Mouse (Mus musculus) intestine, embryonic 15.5 days (tissue): Measurements from ENCODE around the gene Mrpl33. TPM values are rescaled to one million over a fixed set of nuclear protein-coding genes. Genes with fewer than 3 reads are reported as not detected.

ENCODE experiments used
- ATAC-seq: fragments of 200-750 bp; cut with Nextera tagmentation; 2 replicates; pipeline ENCODE4 v1.8.0; 2017; ENCODE audit warnings: moderate TSS enrichment, moderate library complexity
- H3K27ac ChIP-seq: fragments of 300-500 bp; sonication (generic); 2 replicates; pipeline ENCODE4 v1.5.1; 2015; ENCODE audit warnings: mild to moderate bottlenecking, inconsistent platforms
- H3K27me3 ChIP-seq: fragments of 300-500 bp; sonication (generic); replicated peaks from 2 replicates; pipeline ENCODE4 v1.6.1; 2015; ENCODE audit warnings: inconsistent platforms
- H3K36me3 ChIP-seq: fragments of 300-500 bp; sonication (generic); 2 replicates; pipeline ENCODE4 v1.6.1; 2015; ENCODE audit warnings: inconsistent platforms
- H3K4me1 ChIP-seq: fragments of 300-500 bp; sonication (generic); replicated peaks from 2 replicates; pipeline ENCODE4 v1.6.1; 2015; ENCODE audit warnings: inconsistent platforms
- H3K4me2 ChIP-seq: fragments of 300-500 bp; sonication (generic); replicated peaks from 2 replicates; pipeline ENCODE4 v1.6.1; 2015; ENCODE audit warnings: mild to moderate bottlenecking, inconsistent platforms
- H3K4me3 ChIP-seq: fragments of 300-500 bp; sonication (generic); replicated peaks from 2 replicates; pipeline ENCODE4 v1.5.1; 2015; ENCODE audit warnings: inconsistent platforms
- H3K9ac ChIP-seq: fragments of 300-500 bp; sonication (generic); 2 replicates; pipeline ENCODE4 v1.6.1; 2015; ENCODE audit warnings: inconsistent platforms
- H3K9me3 ChIP-seq: fragments of 300-500 bp; sonication (generic); 2 replicates; pipeline ENCODE4 v1.6.1; 2016; ENCODE audit warnings: inconsistent platforms
- WGBS: fragments of 180-500 bp; shearing (Covaris S2); methylation state at CpG from one replicate; pipeline ENCODE4 v1.1.7; 2015; 5-methylcytosine and 5-hydroxymethylcytosine counted together
- polyA plus RNA-seq: library from polyadenylated mRNA; unstranded; fragments of >200 nt; fragmentation: Nextera tagmentation; extraction: Ambion mirVana; gene quantifications from 2 replicates; pipeline ENCODE4 v1.2.1, GENCODE M21; 2015

Mrpl33 gene
- polyA plus RNA-seq, 1 experiment from 2014 or later, result 322 TPM

GRCm38 (mm10) chr5:31599161-31599560, 2.4 kb downstream of the Mrpl33 start:
- Histone ChIP-seq H3K9ac (no peak overlapping the region), H3K4me3 (no peak overlapping the region), H3K27ac (no peak overlapping the region), H3K4me1 (peaks cover 14% of the 10 kb centered on the region), H3K27me3 (no peaks in the 10 kb centered on the region), H3K4me2 (no peak overlapping the region), H3K9me3 (no peaks in the 10 kb centered on the region), H3K36me3 (no peaks in the 10 kb centered on the region)
- no peak for ATAC-seq
- 87% methylated on average over 2 of the region's 2 CpGs for WGBS

- peaks cover 14% of the 10 kb centered on the region for H3K4me1 ChIP-seq
- no peak for ATAC-seq
- H3K9ac ChIP-seq, result no peak overlapping the region
- no peak overlapping the region for H3K4me3 ChIP-seq
- no peaks in the 10 kb centered on the region for H3K9me3 ChIP-seq
- no peaks in the 10 kb centered on the region for H3K36me3 ChIP-seq
- H3K27me3 ChIP-seq, result no peaks in the 10 kb centered on the region
- 81% methylated on average over 7 of the region's 7 CpGs for WGBS
- no peak overlapping the region for H3K27ac ChIP-seq
- H3K4me2 ChIP-seq, result no peak overlapping the region
These were observed 4.5 kb downstream of the Mrpl33 start for GRCm38 (mm10) chr5:31601162-31601722.

- H3K4me2 ChIP-seq, result no peak overlapping the region
- peak; percentile 87 for ATAC-seq
- H3K4me3 ChIP-seq, result no peak overlapping the region
- H3K27me3 ChIP-seq, result no peaks in the 10 kb centered on the region
- no peaks in the 10 kb centered on the region for H3K9me3 ChIP-seq
- 0 out of 2 replicates have a peak, but pooled peaks cover 5% of the 10 kb centered on the region for H3K4me1 ChIP-seq
- H3K9ac ChIP-seq, result no peak overlapping the region
- peak overlapping the region; percentile 49; the same call in 1 of the 2 replicates for H3K27ac ChIP-seq
- 88% methylated on average over 1 of the region's 1 CpGs for WGBS
- no peaks in the 10 kb centered on the region for H3K36me3 ChIP-seq
These were observed 5.6 kb downstream of the Mrpl33 start for GRCm38 (mm10) chr5:31602377-31602776.

GRCm38 (mm10) chr5:31603766-31604165, 7.0 kb downstream of the Mrpl33 start:
- 65% methylated on average over 6 of the region's 6 CpGs for WGBS
- Histone ChIP-seq H3K36me3 (no peaks in the 10 kb centered on the region), H3K9ac (no peak overlapping the region), H3K4me2 (no peak overlapping the region), H3K4me3 (no peak overlapping the region), H3K9me3 (no peaks in the 10 kb centered on the region), H3K27me3 (no peaks in the 10 kb centered on the region), H3K27ac (no peak overlapping the region), H3K4me1 (0 out of 2 replicates have a peak, but pooled peaks cover 6% of the 10 kb centered on the region)
- no peak for ATAC-seq

- Histone ChIP-seq H3K4me3 (no peak overlapping the region), H3K27ac (no peak overlapping the region), H3K9me3 (no peaks in the 10 kb centered on the region), H3K4me1 (0 out of 2 replicates have a peak, but pooled peaks cover 10% of the 10 kb centered on the region), H3K36me3 (no peaks in the 10 kb centered on the region), H3K4me2 (no peak overlapping the region), H3K27me3 (no peaks in the 10 kb centered on the region), H3K9ac (no peak overlapping the region)
- no peak for ATAC-seq
- WGBS, result 54% methylated on average over 3 of the region's 3 CpGs
These were observed 9.4 kb downstream of the Mrpl33 start for GRCm38 (mm10) chr5:31606151-31606550.

- no peak for ATAC-seq
- H3K4me2 ChIP-seq, result no peak overlapping the region
- H3K9me3 ChIP-seq, result no peaks in the 10 kb centered on the region
- no peak overlapping the region for H3K4me3 ChIP-seq
- WGBS, result 54% methylated on average over 13 of the region's 13 CpGs
- no peaks in the 10 kb centered on the region for H3K36me3 ChIP-seq
- H3K9ac ChIP-seq, result no peak overlapping the region
- H3K27ac ChIP-seq, result 0 out of 2 replicates have a peak overlapping the region, but pooled peaks have one; percentile 40
- no peaks in the 10 kb centered on the region for H3K27me3 ChIP-seq
- peaks cover 14% of the 10 kb centered on the region for H3K4me1 ChIP-seq
These were observed 13.8 kb downstream of the Mrpl33 start for GRCm38 (mm10) chr5:31610376-31611086.

- 97% methylated on average over 1 of the region's 1 CpGs for WGBS
- Histone ChIP-seq H3K27ac (no peak overlapping the region), H3K36me3 (no peaks in the 10 kb centered on the region), H3K9me3 (no peaks in the 10 kb centered on the region), H3K4me1 (peaks cover 14% of the 10 kb centered on the region), H3K9ac (no peak overlapping the region), H3K4me2 (no peak overlapping the region), H3K27me3 (no peaks in the 10 kb centered on the region), H3K4me3 (no peak overlapping the region)
- ATAC-seq, result no peak
These were observed 14.5 kb downstream of the Mrpl33 start for GRCm38 (mm10) chr5:31611186-31611585.

- Histone ChIP-seq H3K4me2 (peak overlapping the region; percentile 52), H3K27ac (peak overlapping the region; percentile 94), H3K9me3 (no peaks in the 10 kb centered on the region), H3K27me3 (no peaks in the 10 kb centered on the region), H3K4me3 (peak overlapping the region; percentile 89), H3K4me1 (peaks cover 13% of the 10 kb centered on the region), H3K36me3 (peaks cover 4% of the 10 kb centered on the region), H3K9ac (peak overlapping the region; percentile 82)
- under 1% methylated on average over 37 of the region's 37 CpGs for WGBS
- peak; percentile 94 for ATAC-seq
These were observed 17.1 kb downstream of the Mrpl33 start for GRCm38 (mm10) chr5:31613852-31614286.

- Histone ChIP-seq H3K4me3 (peak overlapping the region; percentile 89), H3K9me3 (no peaks in the 10 kb centered on the region), H3K4me2 (peak overlapping the region; percentile 52), H3K27me3 (no peaks in the 10 kb centered on the region), H3K27ac (peak overlapping the region; percentile 94), H3K36me3 (peaks cover 4% of the 10 kb centered on the region), H3K9ac (peak overlapping the region; percentile 82), H3K4me1 (peaks cover 12% of the 10 kb centered on the region)
- WGBS, result 53% methylated on average over 6 of the region's 6 CpGs
- ATAC-seq, result no peak
These were observed 17.7 kb downstream of the Mrpl33 start for GRCm38 (mm10) chr5:31614339-31615025.

- Histone ChIP-seq H3K9ac (no peak overlapping the region), H3K4me1 (0 out of 2 replicates have a peak, but pooled peaks cover 3% of the 10 kb centered on the region), H3K4me2 (no peak overlapping the region), H3K4me3 (no peak overlapping the region), H3K27ac (no peak overlapping the region), H3K9me3 (no peaks in the 10 kb centered on the region), H3K27me3 (no peaks in the 10 kb centered on the region), H3K36me3 (peaks cover 4% of the 10 kb centered on the region)
- ATAC-seq, result no peak
- 91% methylated on average over 3 of the region's 3 CpGs for WGBS
These were observed 23.6 kb downstream of the Mrpl33 start for GRCm38 (mm10) chr5:31620326-31620725.

- ATAC-seq, result no peak
- Histone ChIP-seq H3K4me1 (peaks cover 3% of the 10 kb centered on the region; the same call in 1 of the 2 replicates), H3K4me2 (no peak overlapping the region), H3K4me3 (no peak overlapping the region), H3K9ac (no peak overlapping the region), H3K36me3 (no peaks in the 10 kb centered on the region), H3K27ac (no peak overlapping the region), H3K9me3 (no peaks in the 10 kb centered on the region), H3K27me3 (no peaks in the 10 kb centered on the region)
- 34% methylated on average over 3 of the region's 3 CpGs for WGBS
These were observed 30.4 kb downstream of the Mrpl33 start for GRCm38 (mm10) chr5:31627117-31627516.
